Mouse (Mus musculus) layer of hippocampus, adult 9-10 months (tissue): ENCODE results near the gene Comp.

Experiments
- DNase-seq: peaks from one replicate; pipeline ENCODE4 v3.0.0; 2022; ENCODE audit warnings: low spot score

The Comp gene

DNA sequence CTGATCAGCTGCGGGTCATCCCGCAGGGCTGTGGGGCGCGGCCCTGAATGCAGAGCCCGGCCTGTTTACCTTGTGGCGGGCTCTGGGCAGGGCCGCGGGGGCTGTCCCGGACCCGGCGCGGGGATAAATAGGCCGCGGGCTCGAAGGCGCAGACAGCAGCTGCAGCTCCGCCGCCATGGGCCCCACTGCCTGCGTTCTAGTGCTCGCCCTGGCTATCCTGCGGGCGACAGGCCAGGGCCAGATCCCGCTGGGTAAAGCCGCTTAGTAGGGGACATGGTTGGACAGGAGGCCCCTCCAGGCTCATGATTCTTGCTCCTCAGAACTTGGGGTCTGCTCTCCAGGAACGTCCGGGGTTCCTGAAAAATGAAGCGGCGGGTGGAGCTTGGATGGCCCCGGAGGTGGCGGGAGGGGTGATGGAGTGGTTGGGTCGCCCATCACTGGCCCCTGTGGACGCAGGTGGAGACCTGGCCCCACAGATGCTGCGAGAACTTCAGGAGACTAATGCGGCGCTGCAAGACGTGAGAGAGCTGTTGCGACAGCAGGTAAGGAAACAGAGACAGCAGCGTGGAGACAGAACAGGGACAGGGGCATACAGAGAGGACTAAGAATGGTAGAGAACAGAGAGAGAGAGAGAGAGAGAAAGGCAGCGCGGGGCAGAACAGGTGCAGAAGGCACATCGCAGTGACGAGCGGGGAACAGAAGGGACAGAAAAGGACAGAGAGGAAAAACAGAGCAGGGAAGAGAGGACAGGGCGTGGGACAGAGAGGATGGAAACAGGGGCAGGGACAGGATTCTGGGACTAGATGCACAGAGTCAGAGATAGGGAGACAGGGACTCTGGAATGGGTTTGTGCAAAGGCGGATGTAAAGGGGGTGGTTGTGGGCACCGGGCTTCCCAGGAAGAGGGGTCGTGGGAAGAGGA is at the start of gene Comp:
Gene Comp, plus strand, starts transcription at position 162 of the 921 bp plus-strand sequence.
- DNase-seq = no peak

GRCm38 (mm10) chr8:70323716-70324115 is 49.6 kb upstream of the Comp start:
- no peak for DNase-seq

- no peak for DNase-seq
Observed at GRCm38 (mm10) chr8:70327512-70327911, 45.8 kb upstream of the Comp start.

DNA sequence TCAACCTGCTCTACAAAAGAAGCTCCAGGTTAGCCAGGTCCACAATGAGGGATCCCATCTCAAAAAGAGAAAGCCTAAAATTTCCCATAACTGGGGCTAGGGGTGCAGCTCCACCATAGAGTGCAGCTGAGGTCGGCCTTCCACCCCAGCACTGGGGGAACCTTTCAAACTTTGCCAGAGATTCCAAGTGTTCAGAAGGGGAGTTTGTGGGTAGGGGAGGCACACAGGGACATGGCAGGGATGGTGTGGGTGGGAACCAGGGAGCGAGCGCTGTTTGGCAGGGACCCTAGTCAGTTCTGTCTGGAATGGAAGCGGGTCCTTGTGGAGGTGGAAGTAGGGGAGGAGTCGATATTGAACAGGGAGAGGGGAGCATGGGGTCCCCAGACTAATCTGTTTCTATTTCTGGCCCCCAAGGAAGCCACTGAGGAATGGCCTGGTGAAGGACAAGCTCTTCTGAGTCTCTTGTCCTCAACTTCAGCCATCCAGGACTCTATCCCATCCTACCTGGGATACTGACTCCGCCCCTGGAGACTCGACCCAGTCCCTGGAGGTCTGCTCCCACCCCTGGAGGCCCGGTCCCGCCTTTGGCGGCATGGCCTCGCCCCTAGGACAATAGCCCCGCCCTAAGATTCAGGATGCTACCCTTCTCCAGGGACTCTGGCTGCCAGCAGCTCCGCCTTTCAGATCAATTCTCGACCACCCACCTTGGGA is 44.1 kb upstream of the Comp start, which contains the start of gene Gdf1:
Gene Gdf1, plus strand, starts transcription at position 694 of the 711 bp plus-strand sequence.
- DNase-seq = no peak

- DNase-seq = no peak
Observed at GRCm38 (mm10) chr8:70329835-70330740, 43.3 kb upstream of the Comp start.

DNA sequence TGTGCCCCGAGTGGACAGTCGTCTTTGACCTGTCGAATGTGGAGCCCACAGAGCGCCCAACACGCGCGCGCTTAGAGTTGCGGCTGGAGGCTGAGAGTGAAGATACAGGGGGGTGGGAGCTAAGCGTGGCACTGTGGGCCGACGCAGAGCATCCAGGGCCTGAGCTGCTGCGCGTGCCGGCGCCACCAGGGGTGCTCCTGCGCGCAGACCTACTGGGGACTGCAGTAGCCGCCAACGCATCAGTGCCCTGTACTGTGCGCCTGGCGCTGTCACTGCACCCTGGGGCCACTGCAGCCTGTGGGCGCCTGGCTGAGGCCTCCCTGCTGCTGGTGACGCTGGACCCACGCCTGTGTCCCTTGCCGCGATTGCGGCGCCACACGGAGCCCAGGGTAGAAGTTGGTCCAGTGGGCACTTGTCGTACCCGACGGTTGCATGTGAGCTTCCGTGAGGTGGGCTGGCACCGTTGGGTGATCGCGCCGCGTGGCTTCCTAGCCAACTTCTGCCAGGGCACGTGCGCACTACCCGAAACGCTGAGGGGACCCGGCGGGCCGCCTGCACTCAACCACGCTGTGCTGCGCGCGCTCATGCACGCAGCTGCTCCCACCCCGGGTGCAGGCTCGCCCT is 42.5 kb upstream of the Comp start:
- DNase-seq = no peak

DNA sequence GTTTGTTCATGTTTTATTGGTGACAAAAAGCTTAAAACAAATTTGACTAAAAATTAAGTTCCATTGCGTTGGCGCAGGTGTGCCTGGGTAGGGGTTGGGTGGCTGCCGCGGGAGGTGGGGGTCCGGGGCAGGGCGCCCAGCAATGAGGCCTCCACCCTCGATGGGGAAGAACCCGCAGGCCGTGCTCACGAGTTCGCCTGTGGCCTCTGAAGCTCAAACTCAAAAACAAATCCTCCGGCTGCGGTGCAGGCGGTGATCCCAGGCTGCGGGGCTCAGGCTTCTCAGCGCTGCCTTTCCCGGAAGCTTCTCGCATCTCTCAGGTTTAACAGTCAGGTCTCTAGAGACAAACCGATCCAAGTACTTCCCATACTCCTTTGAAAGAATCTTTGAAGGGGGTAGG is 41.8 kb upstream of the Comp start:
- DNase-seq = no peak

DNA sequence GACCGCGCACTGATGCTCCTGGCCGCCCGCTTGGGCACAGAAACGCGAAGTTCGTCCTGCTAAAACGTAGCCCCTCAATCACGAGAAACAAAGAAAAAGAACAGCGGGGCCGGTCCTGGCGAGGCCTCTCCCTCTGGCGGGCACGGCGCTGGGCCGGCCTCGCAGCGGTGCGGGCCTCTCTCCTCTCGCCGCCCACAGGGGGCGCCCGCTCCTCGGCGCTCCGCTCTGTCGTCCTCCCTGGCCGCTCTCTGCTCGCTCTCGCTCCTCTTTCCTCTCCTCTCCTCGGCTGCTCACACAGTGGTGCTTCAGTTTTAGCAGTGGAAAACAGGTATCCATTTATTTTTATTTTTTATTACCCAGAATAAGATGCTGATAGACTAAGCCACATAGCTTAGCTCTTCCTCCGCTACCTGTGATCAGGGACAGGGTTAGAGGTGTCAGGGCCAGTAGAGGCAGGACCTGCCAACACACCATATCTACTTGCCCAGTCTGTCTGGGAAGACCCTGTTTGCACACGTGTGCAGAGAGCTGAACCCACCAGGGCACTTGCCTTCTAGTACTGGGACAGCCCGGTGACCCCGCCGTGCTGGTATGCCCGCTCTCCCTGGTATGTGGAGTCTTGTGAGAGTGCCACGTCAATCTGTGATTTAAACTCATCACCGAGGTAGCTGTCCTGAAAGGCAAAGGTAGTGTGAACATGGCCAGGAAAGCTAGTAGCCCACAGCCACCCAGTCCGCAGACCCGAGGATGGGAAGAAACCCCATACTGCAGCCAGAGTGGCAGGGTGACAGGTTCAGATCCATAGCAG is 41.1 kb upstream of the Comp start:
- DNase-seq = no peak

GRCm38 (mm10) chr8:70332878-70333202 is 40.5 kb upstream of the Comp start:
- DNase-seq = no peak

- no peak for DNase-seq
Observed at GRCm38 (mm10) chr8:70338931-70339330, 34.4 kb upstream of the Comp start.

DNA sequence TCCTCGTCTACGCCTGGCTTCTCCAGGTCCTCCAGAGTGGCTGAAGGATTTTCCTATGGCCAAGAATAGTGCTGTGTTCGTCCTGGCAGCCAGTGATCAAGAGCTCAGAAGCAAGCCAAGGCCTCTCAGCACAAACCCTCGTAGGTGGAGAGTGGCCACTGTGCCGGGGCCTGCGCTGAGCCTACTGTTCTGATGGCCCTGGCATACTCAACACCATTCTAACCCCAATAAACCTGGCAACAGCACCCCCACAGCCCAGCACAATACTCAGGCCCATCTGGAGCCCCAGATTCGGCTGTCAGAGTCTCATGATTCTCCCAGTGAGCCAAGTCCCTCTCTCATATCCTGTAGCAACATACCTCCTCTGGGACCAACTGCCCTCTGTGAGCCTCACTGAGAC is 32.7 kb upstream of the Comp start:
- no peak for DNase-seq

- DNase-seq = no peak
Observed at GRCm38 (mm10) chr8:70342007-70342406, 31.4 kb upstream of the Comp start.

GRCm38 (mm10) chr8:70343076-70343475 is 30.3 kb upstream of the Comp start:
- no peak for DNase-seq

GRCm38 (mm10) chr8:70343696-70344095 is 29.7 kb upstream of the Comp start:
- DNase-seq = no peak

DNA sequence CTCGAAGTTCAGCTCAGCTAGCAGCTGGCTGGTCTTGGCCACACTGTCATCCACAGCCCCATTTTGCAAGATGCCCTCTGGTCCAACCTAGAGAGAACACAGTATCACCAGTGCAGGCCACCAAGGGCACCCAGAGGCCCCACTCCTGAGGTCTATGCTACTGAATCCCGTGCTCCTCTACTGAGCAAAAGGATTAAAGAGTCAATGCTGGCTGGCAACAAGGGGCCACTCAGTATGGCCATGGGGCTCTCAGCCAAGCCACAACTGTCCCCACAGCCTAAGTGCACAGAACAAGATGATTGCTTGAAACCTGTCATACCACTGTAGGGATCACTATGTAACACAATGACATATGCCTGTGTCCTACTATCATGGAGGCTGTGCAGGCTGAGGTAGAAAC is 29.1 kb upstream of the Comp start:
- DNase-seq = no peak

DNA sequence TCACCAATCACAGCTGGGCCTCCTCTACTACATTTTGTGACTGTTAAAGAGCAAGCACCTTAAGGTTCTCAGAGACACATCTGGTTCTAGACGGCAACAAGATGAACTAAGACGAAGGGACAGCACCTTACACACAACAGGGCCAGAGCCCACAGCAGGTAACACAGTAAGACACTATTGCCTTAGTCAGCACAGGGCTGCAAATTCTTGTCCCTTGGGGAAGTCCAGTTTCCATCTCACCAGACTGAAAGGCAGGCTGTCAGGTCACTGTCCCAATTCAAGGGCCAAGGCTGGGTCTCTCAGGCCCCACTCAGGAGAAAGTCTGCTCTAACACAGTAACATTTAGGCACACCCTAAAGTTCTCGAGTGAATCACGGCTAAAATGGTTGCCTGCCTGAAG is 25.9 kb upstream of the Comp start:
- no peak for DNase-seq

DNA sequence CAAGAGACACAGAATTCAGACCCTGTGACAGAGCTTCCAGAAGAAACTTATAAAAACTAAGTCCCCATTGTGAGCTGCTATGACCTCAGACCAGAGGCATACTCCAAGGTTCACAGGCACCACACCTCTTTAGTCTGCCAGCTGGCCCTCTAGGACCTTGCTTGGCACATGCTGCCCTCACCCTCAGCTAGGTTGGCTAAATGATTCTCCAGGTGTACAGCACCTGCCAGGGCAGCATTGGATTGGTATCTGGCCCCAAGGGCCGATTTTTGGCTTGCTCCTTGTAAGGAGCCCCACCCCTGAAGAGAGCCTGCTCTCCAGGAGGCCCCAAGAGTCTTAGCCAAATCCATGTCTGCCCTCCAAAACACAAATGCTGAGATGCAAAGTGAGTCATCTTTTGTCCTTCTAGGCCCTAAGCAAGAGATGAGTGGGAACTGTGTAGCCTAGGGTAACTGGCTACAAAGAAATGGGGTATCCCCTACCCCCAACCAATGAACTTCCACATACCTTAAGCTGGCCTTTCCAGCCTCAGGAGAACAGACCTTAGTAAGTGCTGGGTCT is 25.4 kb upstream of the Comp start:
- DNase-seq = no peak

- no peak for DNase-seq
Observed at GRCm38 (mm10) chr8:70351035-70351999, 22.0 kb upstream of the Comp start.

GRCm38 (mm10) chr8:70352000-70352384 is 21.4 kb upstream of the Comp start:
- no peak for DNase-seq
